Mouse (Mus musculus) CH12.LX (cell line): ENCODE data around the gene Olfr1373. TPM values are rescaled to one million over a fixed set of nuclear protein-coding genes. Genes with fewer than 3 reads are reported as not detected.
"Not testable (repeated sequence)": the region's sequence is repeated elsewhere in the genome, so short reads cannot be mapped to it uniquely, and the experiment has no call there.

Source experiments
- DNase-seq: peaks from one replicate; pipeline ENCODE4 v3.0.0-alpha.2; 2013; ENCODE audit errors: extremely low read depth
- H3K27ac ChIP-seq: 2 replicates; pipeline ENCODE4 v1.5.1; 2012; ENCODE audit warnings: low read depth, mild to moderate bottlenecking, control low read depth, moderate library complexity; ENCODE audit not compliant: insufficient read depth
- H3K27me3 ChIP-seq: replicated peaks from 2 replicates; pipeline ENCODE3; 2012; ENCODE audit warnings: inconsistent platforms
- H3K36me3 ChIP-seq, 2 experiments: replicated peaks in 1 of 2; 2 replicates each; pipeline versions ENCODE3 to v1.6.1; 2012; ENCODE audit warnings: inconsistent platforms in 1 of 2, low read length in 1 of 2, mild to moderate bottlenecking in 1 of 2, mixed read lengths in 1 of 2, moderate library complexity in 1 of 2; ENCODE audit not compliant: control insufficient read depth in 1 of 2, insufficient read depth in 1 of 2
- H3K4me1 ChIP-seq, 2 experiments: 2 replicates each; pipeline ENCODE4 v1.6.1; 2012; ENCODE audit warnings: inconsistent platforms in 1 of 2, moderate library complexity in 1 of 2; ENCODE audit not compliant: insufficient read depth in 2 of 2, control insufficient read depth in 1 of 2
- H3K4me2 ChIP-seq: 2 replicates; pipeline ENCODE4 v1.6.1; 2012; ENCODE audit warnings: low read depth, mild to moderate bottlenecking, control low read depth; ENCODE audit not compliant: poor library complexity, insufficient read depth, severe bottlenecking
- H3K4me3 ChIP-seq, 3 experiments: fragments of 150-350 bp in 1 of 3; sonication (generic) in 1 of 3; replicated peaks in 1 of 3; 2 replicates each; pipeline versions ENCODE3 to v1.5.1; 2011 to 2012; ENCODE audit warnings: low read depth in 2 of 3, low read length in 2 of 3, mild to moderate bottlenecking in 2 of 3, moderate library complexity in 2 of 3, control low read depth in 1 of 3, improper control_type of control experiment in 1 of 3, inconsistent platforms in 1 of 3, mixed read lengths in 1 of 3; ENCODE audit not compliant: poor library complexity in 1 of 3
- H3K79me2 ChIP-seq: replicated peaks from 2 replicates; pipeline ENCODE4 v1.6.1; 2012; ENCODE audit warnings: mild to moderate bottlenecking, moderate library complexity; ENCODE audit not compliant: control insufficient read depth, poor library complexity, insufficient read depth, severe bottlenecking; ENCODE audit errors: extremely low read depth
- H3K9ac ChIP-seq: 2 replicates; pipeline ENCODE4 v1.6.1; 2012; ENCODE audit warnings: low read depth, mild to moderate bottlenecking, control low read depth, moderate library complexity; ENCODE audit not compliant: insufficient read depth
- H3K9me3 ChIP-seq: replicated peaks from 2 replicates; pipeline ENCODE3; 2012; ENCODE audit warnings: low read length, inconsistent platforms, mixed read lengths
- BHLHE40 ChIP-seq: IDR thresholded peaks from 2 replicates; pipeline ENCODE4 v1.6.1; 2011; ENCODE audit warnings: mild to moderate bottlenecking, low read depth, low read length, improper control_type of control experiment
- CHD2 ChIP-seq: IDR thresholded peaks from 2 replicates; pipeline ENCODE4 v1.6.1; 2011; ENCODE audit warnings: low read length, improper control_type of control experiment
- CTCF ChIP-seq, 2 experiments: IDR thresholded peaks in 1 of 2; conservative IDR thresholded peaks in 1 of 2; 2 replicates each; pipeline ENCODE4 v1.5.1; 2011 to 2012; ENCODE audit warnings: low read depth in 2 of 2, low read length in 2 of 2, improper control_type of control experiment in 1 of 2, inconsistent platforms in 1 of 2, mild to moderate bottlenecking in 1 of 2, moderate library complexity in 1 of 2
- HCFC1 ChIP-seq: IDR thresholded peaks from 2 replicates; pipeline ENCODE4 v1.6.1; 2012; ENCODE audit warnings: low read depth, mild to moderate bottlenecking, inconsistent platforms, low read length, improper control_type of control experiment
- IRF4 ChIP-seq: IDR thresholded peaks from 2 replicates; pipeline ENCODE4 v1.6.1; 2014; ENCODE audit warnings: low read depth, mild to moderate bottlenecking, inconsistent platforms, low read length, improper control_type of control experiment
- JUN ChIP-seq: IDR thresholded peaks from 2 replicates; pipeline ENCODE4 v1.6.1; 2011; ENCODE audit warnings: low read depth, mild to moderate bottlenecking, low read length, improper control_type of control experiment, moderate library complexity; ENCODE audit not compliant: insufficient read depth
- KAT2A ChIP-seq: IDR thresholded peaks from 2 replicates; pipeline ENCODE4 v1.6.1; 2012; ENCODE audit warnings: low read length, improper control_type of control experiment, inconsistent platforms; ENCODE audit not compliant: insufficient replicate concordance
- MAFK ChIP-seq: IDR thresholded peaks from 2 replicates; pipeline ENCODE4 v1.6.1; 2011; ENCODE audit warnings: low read length, improper control_type of control experiment; ENCODE audit not compliant: insufficient replicate concordance
- MAX ChIP-seq: IDR thresholded peaks from 2 replicates; pipeline ENCODE4 v1.6.1; 2011; ENCODE audit warnings: low read length, improper control_type of control experiment
- MAZ ChIP-seq: IDR thresholded peaks from 2 replicates; pipeline ENCODE4 v1.6.1; 2012; ENCODE audit warnings: low read depth, mild to moderate bottlenecking, inconsistent platforms, low read length, improper control_type of control experiment, moderate library complexity
- NELFE ChIP-seq: IDR thresholded peaks from 2 replicates; pipeline ENCODE4 v1.6.1; 2011; ENCODE audit warnings: low read depth, low read length, improper control_type of control experiment
- POLR2AphosphoS2 ChIP-seq: IDR thresholded peaks from 2 replicates; pipeline ENCODE4 v1.6.1; 2011; ENCODE audit warnings: low read depth, low read length, improper control_type of control experiment
- RAD21 ChIP-seq: IDR thresholded peaks from 2 replicates; pipeline ENCODE4 v1.6.1; 2011; ENCODE audit warnings: low read depth, mild to moderate bottlenecking, low read length, improper control_type of control experiment, moderate library complexity
- SIN3A ChIP-seq: IDR thresholded peaks from 2 replicates; pipeline ENCODE4 v1.6.1; 2012; ENCODE audit warnings: low read length, improper control_type of control experiment, inconsistent platforms
- TCF12 ChIP-seq: IDR thresholded peaks from 2 replicates; pipeline ENCODE4 v1.6.1; 2014; ENCODE audit warnings: low read depth, mild to moderate bottlenecking, inconsistent platforms, low read length, improper control_type of control experiment
- UBTF ChIP-seq: IDR thresholded peaks from 2 replicates; pipeline ENCODE4 v1.6.1; 2012; ENCODE audit warnings: low read depth, mild to moderate bottlenecking, inconsistent platforms, low read length, improper control_type of control experiment, moderate library complexity
- USF1 ChIP-seq: IDR thresholded peaks from 2 replicates; pipeline ENCODE4 v1.6.1; 2014; ENCODE audit warnings: low read depth, mild to moderate bottlenecking, inconsistent platforms, low read length, improper control_type of control experiment
- ZC3H11A ChIP-seq: IDR thresholded peaks from 2 replicates; pipeline ENCODE4 v1.6.1; 2012; ENCODE audit warnings: low read depth, mild to moderate bottlenecking, inconsistent platforms, low read length, improper control_type of control experiment
- ZKSCAN1 ChIP-seq: IDR thresholded peaks from 2 replicates; pipeline ENCODE4 v1.6.1; 2012; ENCODE audit warnings: low read depth, inconsistent platforms, low read length, improper control_type of control experiment, borderline replicate concordance
- ZMIZ1 ChIP-seq: IDR thresholded peaks from 2 replicates; pipeline ENCODE4 v1.6.1; 2012; ENCODE audit warnings: low read depth, mild to moderate bottlenecking, inconsistent platforms, low read length, improper control_type of control experiment
- ZNF384 ChIP-seq: IDR thresholded peaks from 2 replicates; pipeline ENCODE4 v1.6.1; 2012; ENCODE audit warnings: low read depth, low read length, improper control_type of control experiment, inconsistent platforms
- dilution Hi-C: fragments of 300-500 bp; cut with MboI; formaldehyde crosslinking; loops from 2 replicates; pipeline ENCODE4 v1.14.3; 2020; ENCODE audit warnings: low sequenced_read_pairs; ENCODE audit not compliant: extremely low pct_unique_long_range_greater_than_20kb, extremely low pct_ligation_motif_present
- in situ Hi-C: fragments of 300-500 bp; cut with MboI; formaldehyde crosslinking; loops from 3 replicates; pipeline ENCODE4 v1.14.3; 2019; ENCODE audit warnings: low sequenced_read_pairs, low pct_ligation_motif_present, low pct_unique_long_range_greater_than_20kb, mixed read lengths
- polyA plus RNA-seq: library from polyadenylated mRNA; unstranded; fragments of >175 nt; gene quantifications from 2 replicates; pipeline ENCODE4 v1.2.1, GENCODE M21; 2012; ENCODE audit warnings: low read depth; ENCODE audit not compliant: insufficient read length
- total RNA-seq, 2 experiments: library from RNA; depleted of rRNA; stranded (reverse); fragments of 300-350 nt in 1 of 2; fragments of >200 nt in 1 of 2; gene quantifications; 2 replicates each; pipeline ENCODE4 v1.2.3; 2012 to 2014

Olfr1373 gene
- total and polyA plus RNA-seq, 3 experiments: not detected

GRCm38 (mm10) chr11:52120415-52120814, 24.9 kb downstream of the Olfr1373 start:
- H3K4me2 ChIP-seq, DNase-seq, dilution Hi-C loops, H3K9ac ChIP-seq, H3K27me3 ChIP-seq, H3K4me3 ChIP-seq, H3K4me1 ChIP-seq, in situ Hi-C loops, H3K27ac ChIP-seq: not testable (repeated sequence)
- H3K79me2 ChIP-seq: peaks cover 31% of the 10 kb centered on the region
- TF ChIP-seq RAD21: peak; percentile 1; the same call in 1 of the 2 replicates
- peak; percentile 37 to 45; a peak in 2 of 4 replicates for TF ChIP-seq CTCF (conservative IDR thresholded peaks at IDR 0.05 in 1 of 2, IDR thresholded peaks at IDR 0.05 in 1 of 2; ENCODE audit: low read depth in 2 of 2, low read length in 2 of 2)
- peaks cover 87 to 97% of the 10 kb centered on the region in 2 experiments for H3K36me3 ChIP-seq
- peaks cover 18% of the 10 kb centered on the region for H3K9me3 ChIP-seq

GRCm38 (mm10) chr11:52117156-52117555, 28.2 kb downstream of the Olfr1373 start:
- DNase-seq: no peak
- peaks cover 18% of the 10 kb centered on the region for H3K9me3 ChIP-seq
- no peak overlapping the region for H3K4me3 ChIP-seq
- in situ Hi-C loops (no loop called here), dilution Hi-C loops (no loop called here)
- peaks cover 81 to 97% of the 10 kb centered on the region in 2 experiments for H3K36me3 ChIP-seq
- no peak overlapping the region for H3K4me2 ChIP-seq
- TF ChIP-seq MAFK (no peak), MAZ (no peak), ZKSCAN1 (no peak), BHLHE40 (no peak), ZNF384 (no peak), JUN (no peak), IRF4 (no peak), KAT2A (no peak), MAX (no peak), ZMIZ1 (no peak), HCFC1 (no peak), POLR2AphosphoS2 (no peak), USF1 (no peak), UBTF (no peak), NELFE (no peak), CHD2 (no peak), TCF12 (no peak), ZC3H11A (no peak), SIN3A (no peak)
- H3K9ac ChIP-seq: no peak overlapping the region
- H3K79me2 ChIP-seq: peaks cover 59% of the 10 kb centered on the region
- no peaks in the 10 kb centered on the region for H3K4me1 ChIP-seq
- H3K27me3 ChIP-seq: no peaks in the 10 kb centered on the region
- no peak overlapping the region for H3K27ac ChIP-seq

GRCm38 (mm10) chr11:52116117-52116516, 29.2 kb downstream of the Olfr1373 start:
- H3K27me3 ChIP-seq, H3K4me1 ChIP-seq, dilution Hi-C loops, DNase-seq, in situ Hi-C loops, H3K27ac ChIP-seq, H3K4me2 ChIP-seq, H3K9ac ChIP-seq, H3K4me3 ChIP-seq: not testable (repeated sequence)
- H3K79me2 ChIP-seq: peaks cover 70% of the 10 kb centered on the region
- peaks cover 18% of the 10 kb centered on the region for H3K9me3 ChIP-seq
- peaks cover 71 to 92% of the 10 kb centered on the region in 2 experiments for H3K36me3 ChIP-seq
